Mouse (Mus musculus) G1E (cell line): ENCODE results near the gene Plac9a. TPM values are rescaled to one million over a fixed set of nuclear protein-coding genes. Genes with fewer than 3 reads are reported as not detected.
"Not testable (repeated sequence)": the region's sequence is repeated elsewhere in the genome, so short reads cannot be mapped to it uniquely, and the experiment has no call there.

ENCODE experiments used
- ATAC-seq: 2 replicates; pipeline ENCODE4 v1.8.0; 2016; ENCODE audit warnings: mild to moderate bottlenecking; ENCODE audit not compliant: insufficient number of reproducible peaks, poor library complexity, low FRiP score, severe bottlenecking; ENCODE audit errors: extremely low read depth
- DNase-seq: peaks from one replicate; pipeline ENCODE4 v3.0.0; 2012; ENCODE audit warnings: low spot score
- H3K27me3 ChIP-seq: 2 replicates; pipeline ENCODE4 v1.6.1; 2012; ENCODE audit warnings: mild to moderate bottlenecking, low read length, inconsistent platforms; ENCODE audit not compliant: insufficient read depth
- H3K36me3 ChIP-seq: replicated peaks from 2 replicates; pipeline ENCODE3; 2012; ENCODE audit warnings: mild to moderate bottlenecking, inconsistent platforms
- H3K4me1 ChIP-seq: 2 replicates; pipeline ENCODE4 v1.6.1; 2012; ENCODE audit warnings: low read depth, low read length, inconsistent platforms, mixed read lengths; ENCODE audit not compliant: insufficient read depth
- H3K4me3 ChIP-seq: 2 replicates; pipeline ENCODE4 v1.5.1; 2012; ENCODE audit warnings: low read depth, mild to moderate bottlenecking, inconsistent platforms, low read length, moderate library complexity, mixed read lengths
- H3K9me3 ChIP-seq: replicated peaks from 2 replicates; pipeline ENCODE4 v1.6.1; 2012; ENCODE audit warnings: inconsistent platforms
- CTCF ChIP-seq: IDR thresholded peaks from 2 replicates; pipeline ENCODE4 v1.5.1; 2012; ENCODE audit warnings: low read depth, low read length, inconsistent platforms, mixed read lengths
- GATA1 ChIP-seq: IDR thresholded peaks from 2 replicates; pipeline ENCODE4 v1.6.1; 2012; ENCODE audit warnings: borderline replicate concordance, low read length, inconsistent platforms, mixed read lengths
- GATA2 ChIP-seq: IDR thresholded peaks from 2 replicates; pipeline ENCODE4 v1.6.1; 2012; ENCODE audit warnings: low read depth, low read length, inconsistent platforms, borderline replicate concordance
- POLR2AphosphoS5 ChIP-seq: IDR thresholded peaks from 2 replicates; pipeline ENCODE4 v1.6.1; 2012; ENCODE audit warnings: low read depth, low read length, inconsistent platforms; ENCODE audit not compliant: insufficient replicate concordance
- TAL1 ChIP-seq: conservative IDR thresholded peaks from 2 replicates; pipeline ENCODE4 v1.6.1; 2012; ENCODE audit warnings: low read depth, low read length, inconsistent platforms, mixed read lengths
- polyA plus RNA-seq: library from polyadenylated mRNA; stranded (reverse); fragments of >175 nt; gene quantifications from 2 replicates; pipeline ENCODE4 v1.2.3, GENCODE M21; 2012
- total RNA-seq, 2 experiments: library from RNA; stranded (forward) in 1 of 2; stranded (reverse) in 1 of 2; fragments of 200-1000 nt in 1 of 2; fragments of >200 nt in 1 of 2; fragmentation: Nextera tagmentation in 1 of 2; gene quantifications; 2 replicates each; pipeline ENCODE4 v1.2.3; 2014 to 2017

Plac9a gene
- total and polyA plus RNA-seq, 3 experiments: not detected

GRCm38 (mm10) chr14:25885886-25886285 lies 17.0 kb downstream of the Plac9a start:
- not testable (repeated sequence) for H3K4me3 ChIP-seq, DNase-seq, H3K27me3 ChIP-seq, H3K9me3 ChIP-seq, H3K4me1 ChIP-seq, H3K36me3 ChIP-seq, ATAC-seq

GRCm38 (mm10) chr14:25881769-25882168 lies 21.1 kb downstream of the Plac9a start:
- ATAC-seq: not testable (repeated sequence)

GRCm38 (mm10) chr14:25876640-25877039 lies 26.3 kb downstream of the Plac9a start:
- H3K27me3 ChIP-seq, H3K4me1 ChIP-seq, H3K9me3 ChIP-seq, ATAC-seq, H3K4me3 ChIP-seq, DNase-seq: not testable (repeated sequence)
- H3K36me3 ChIP-seq: peaks cover 31% of the 10 kb centered on the region

More at GRCm38 (mm10) chr14:25881769-25882168, 21.1 kb downstream of the Plac9a start:
- H3K27me3 ChIP-seq, H3K4me1 ChIP-seq, H3K4me3 ChIP-seq, H3K36me3 ChIP-seq, DNase-seq, H3K9me3 ChIP-seq: not testable (repeated sequence)

GRCm38 (mm10) chr14:25872461-25873415 lies 30.2 kb downstream of the Plac9a start:
- Histone ChIP-seq H3K36me3 (peaks cover 47% of the 10 kb centered on the region), H3K4me1 (0 out of 2 replicates have a peak, but pooled peaks cover 5% of the 10 kb centered on the region), H3K4me3 (no peak overlapping the region), H3K27me3 (no peaks in the 10 kb centered on the region), H3K9me3 (no peaks in the 10 kb centered on the region)
- no peak for TF ChIP-seq GATA1
- no peak for TF ChIP-seq GATA2
- no peak for TF ChIP-seq TAL1
- no peak for TF ChIP-seq CTCF
- no peak for TF ChIP-seq POLR2AphosphoS5
- DNase-seq (no peak), ATAC-seq (no peak)

GRCm38 (mm10) chr14:25869135-25869878 lies 33.6 kb downstream of the Plac9a start:
- H3K4me1 ChIP-seq: 0 out of 2 replicates have a peak, but pooled peaks cover 5% of the 10 kb centered on the region

GRCm38 (mm10) chr14:25868706-25869105 lies 34.2 kb downstream of the Plac9a start:
- ATAC-seq (no peak), DNase-seq (no peak)
- peaks cover 34% of the 10 kb centered on the region for H3K36me3 ChIP-seq
- 0 out of 2 replicates have a peak, but pooled peaks cover 5% of the 10 kb centered on the region for H3K4me1 ChIP-seq
- TF ChIP-seq POLR2AphosphoS5 (no peak), GATA1 (no peak), GATA2 (no peak), TAL1 (no peak), CTCF (no peak)
- no peaks in the 10 kb centered on the region for H3K27me3 ChIP-seq
- H3K9me3 ChIP-seq: no peaks in the 10 kb centered on the region
- H3K4me3 ChIP-seq: no peak overlapping the region

More at GRCm38 (mm10) chr14:25869135-25869878, 33.6 kb downstream of the Plac9a start:
- DNase-seq (no peak), ATAC-seq (0 out of 2 replicates have a peak, but pooled peaks have one; percentile 15)
- H3K9me3 ChIP-seq: no peaks in the 10 kb centered on the region
- TF ChIP-seq TAL1 (no peak), POLR2AphosphoS5 (no peak), GATA1 (no peak), CTCF (no peak), GATA2 (no peak)
- peaks cover 40% of the 10 kb centered on the region for H3K36me3 ChIP-seq
- no peak overlapping the region for H3K4me3 ChIP-seq
- H3K27me3 ChIP-seq: no peaks in the 10 kb centered on the region
